Mouse (Mus musculus) limb, embryonic 12.5 days (tissue): ENCODE results near the gene Tcea3. TPM values are rescaled to one million over a fixed set of nuclear protein-coding genes. Genes with fewer than 3 reads are reported as not detected.
A peak's percentile ranks its signal among the peaks of the same experiment; 100 is the strongest.

Experiments
- ATAC-seq: fragments of 200-750 bp; cut with Nextera tagmentation; 2 replicates; pipeline ENCODE4 v1.8.0; 2017; ENCODE audit warnings: low read depth, moderate TSS enrichment; ENCODE audit not compliant: insufficient number of reproducible peaks, insufficient read depth, low FRiP score, low TSS enrichment
- H3K27ac ChIP-seq: fragments of 300-500 bp; sonication (generic); 2 replicates; pipeline ENCODE4 v1.5.1; 2016; ENCODE audit warnings: mild to moderate bottlenecking, moderate library complexity
- H3K27me3 ChIP-seq: fragments of 300-500 bp; sonication (generic); 2 replicates; pipeline ENCODE4 v1.6.1; 2016; ENCODE audit warnings: mild to moderate bottlenecking, moderate library complexity
- H3K36me3 ChIP-seq: fragments of 300-500 bp; sonication (generic); 2 replicates; pipeline ENCODE4 v1.6.1; 2016; ENCODE audit warnings: mild to moderate bottlenecking, moderate library complexity
- H3K4me1 ChIP-seq: fragments of 300-500 bp; sonication (generic); replicated peaks from 2 replicates; pipeline ENCODE4 v1.6.1; 2016
- H3K4me2 ChIP-seq: fragments of 300-500 bp; sonication (generic); 2 replicates; pipeline ENCODE4 v1.6.1; 2016; ENCODE audit warnings: mild to moderate bottlenecking, moderate library complexity
- H3K4me3 ChIP-seq: fragments of 300-500 bp; sonication (generic); replicated peaks from 2 replicates; pipeline ENCODE4 v1.5.1; 2016; ENCODE audit warnings: mild to moderate bottlenecking
- H3K9ac ChIP-seq: fragments of 300-500 bp; sonication (generic); replicated peaks from 2 replicates; pipeline ENCODE4 v1.6.1; 2016; ENCODE audit warnings: mild to moderate bottlenecking, moderate library complexity
- H3K9me3 ChIP-seq: fragments of 300-500 bp; sonication (generic); 2 replicates; pipeline ENCODE4 v1.6.1; 2016; ENCODE audit warnings: mild to moderate bottlenecking, moderate library complexity
- WGBS: fragments of 180-500 bp; shearing (Covaris S2); methylation state at CpG from one replicate; pipeline ENCODE4 v1.1.7; 2016; 5-methylcytosine and 5-hydroxymethylcytosine counted together
- polyA plus RNA-seq: library from polyadenylated mRNA; unstranded; fragments of >200 nt; fragmentation: Nextera tagmentation; extraction: Ambion mirVana; gene quantifications from 2 replicates; pipeline ENCODE4 v1.2.1, GENCODE M21; 2016

The Tcea3 gene
- polyA plus RNA-seq, result 5.0 and 5.2 TPM in 2 replicates

DNA sequence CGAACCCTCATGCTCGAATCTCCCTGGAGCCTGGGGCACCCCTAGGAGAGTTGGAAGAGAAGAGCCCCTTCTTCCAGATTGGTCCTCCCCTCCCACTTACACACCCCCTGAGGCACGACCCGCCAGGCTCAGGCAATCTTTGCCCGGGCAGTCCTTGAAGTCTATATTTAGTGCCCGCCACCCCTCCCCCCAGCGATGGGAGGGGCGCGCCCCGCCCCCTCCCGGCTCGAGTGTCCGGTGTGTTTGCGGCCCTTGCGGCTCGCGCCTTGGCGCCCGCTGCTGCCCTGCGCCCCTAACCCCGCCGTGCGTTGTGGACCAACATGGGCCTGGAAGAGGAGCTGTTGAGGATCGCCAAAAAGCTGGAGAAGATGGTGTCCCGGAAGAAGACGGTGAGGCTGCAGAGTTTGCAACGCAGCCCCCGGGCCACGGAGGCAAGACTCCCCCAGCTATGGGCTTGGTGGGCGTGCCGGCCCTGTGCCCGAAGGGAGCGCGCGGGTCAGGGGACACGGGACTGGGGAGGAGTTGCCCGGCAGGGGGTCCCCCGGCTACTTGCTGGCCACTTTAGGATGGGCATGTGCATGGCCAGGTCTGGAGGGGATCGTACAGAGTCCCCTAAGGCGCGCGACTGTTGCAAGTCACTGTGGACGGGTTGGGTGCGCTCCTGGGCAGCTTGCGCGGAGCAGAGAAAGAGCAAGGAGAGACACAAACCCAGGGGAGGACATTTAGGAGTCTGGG lies at the start of gene Tcea3:
Tcea3 (plus strand) TSS at position 1 of the 735 bp plus-strand sequence.
- no peak for ATAC-seq

GRCm38 (mm10) chr4:136198846-136199245 lies 48.7 kb upstream of the Tcea3 start:
- no peak overlapping the region for H3K9ac ChIP-seq
- H3K9me3 ChIP-seq, result no peaks in the 10 kb centered on the region
- H3K27me3 ChIP-seq, result peaks cover 4% of the 10 kb centered on the region; the same call in 1 of the 2 replicates
- no peak overlapping the region for H3K4me2 ChIP-seq
- H3K27ac ChIP-seq, result no peak overlapping the region
- peaks cover 10% of the 10 kb centered on the region for H3K4me1 ChIP-seq
- ATAC-seq, result no peak
- WGBS, result 81% methylated on average over 7 of the region's 7 CpGs
- peaks cover 4% of the 10 kb centered on the region for H3K36me3 ChIP-seq
- H3K4me3 ChIP-seq, result no peak overlapping the region

More for the DNA sequence above, at the start of gene Tcea3:
- H3K4me2 ChIP-seq, result peak within 1 kb of the TSS; percentile 96
- H3K36me3 ChIP-seq, result peaks cover 10% of the 10 kb centered on the region
- peak within 1 kb of the TSS; percentile 63 for H3K9ac ChIP-seq
- H3K4me3 ChIP-seq, result peak within 1 kb of the TSS; percentile 55
- H3K27me3 ChIP-seq, result peaks cover 89% of the 10 kb centered on the region
- no peak within 1 kb of the TSS for H3K27ac ChIP-seq
- WGBS, result under 1% methylated on average over 46 of the region's 46 CpGs
- H3K4me1 ChIP-seq, result peaks cover 42% of the 10 kb centered on the region
- H3K9me3 ChIP-seq, result no peaks in the 10 kb centered on the region

GRCm38 (mm10) chr4:136199562-136200292 lies 47.8 kb upstream of the Tcea3 start:
- Histone ChIP-seq H3K27me3 (peaks cover 4% of the 10 kb centered on the region; the same call in 1 of the 2 replicates), H3K27ac (no peak overlapping the region), H3K4me2 (no peak overlapping the region), H3K9me3 (no peaks in the 10 kb centered on the region), H3K36me3 (no peaks in the 10 kb centered on the region), H3K9ac (no peak overlapping the region), H3K4me1 (peaks cover 10% of the 10 kb centered on the region), H3K4me3 (no peak overlapping the region)
- ATAC-seq, result no peak
- 28% methylated on average over 9 of the region's 9 CpGs for WGBS

DNA sequence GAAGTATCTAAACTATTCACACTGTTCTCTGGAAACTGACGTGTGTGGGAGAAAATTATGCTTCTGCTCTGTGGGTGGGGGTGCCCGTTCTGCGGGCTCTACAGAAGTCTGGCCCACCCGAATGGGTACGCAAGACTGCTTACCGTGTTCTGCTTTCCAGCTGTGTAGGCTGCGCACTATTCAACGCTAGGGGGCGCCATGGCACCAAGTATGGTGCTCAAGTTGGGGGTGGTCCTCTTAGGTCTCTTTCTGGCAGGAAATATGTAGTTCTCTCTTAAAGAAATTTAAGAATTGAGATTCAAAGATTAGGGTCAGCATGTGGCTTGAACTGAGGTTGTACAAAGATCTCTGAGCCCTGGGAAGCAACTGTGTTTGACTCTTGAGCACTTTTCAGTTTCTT lies 45.0 kb upstream of the Tcea3 start:
- no peak overlapping the region for H3K4me3 ChIP-seq
- H3K4me2 ChIP-seq, result no peak overlapping the region
- no peaks in the 10 kb centered on the region for H3K9me3 ChIP-seq
- ATAC-seq, result no peak
- peaks cover 27% of the 10 kb centered on the region for H3K4me1 ChIP-seq
- H3K27me3 ChIP-seq, result peaks cover 8% of the 10 kb centered on the region; the same call in 1 of the 2 replicates
- H3K27ac ChIP-seq, result no peak overlapping the region
- H3K9ac ChIP-seq, result no peak overlapping the region
- no peaks in the 10 kb centered on the region for H3K36me3 ChIP-seq
- WGBS, result 4% methylated on average over 9 of the region's 9 CpGs

DNA sequence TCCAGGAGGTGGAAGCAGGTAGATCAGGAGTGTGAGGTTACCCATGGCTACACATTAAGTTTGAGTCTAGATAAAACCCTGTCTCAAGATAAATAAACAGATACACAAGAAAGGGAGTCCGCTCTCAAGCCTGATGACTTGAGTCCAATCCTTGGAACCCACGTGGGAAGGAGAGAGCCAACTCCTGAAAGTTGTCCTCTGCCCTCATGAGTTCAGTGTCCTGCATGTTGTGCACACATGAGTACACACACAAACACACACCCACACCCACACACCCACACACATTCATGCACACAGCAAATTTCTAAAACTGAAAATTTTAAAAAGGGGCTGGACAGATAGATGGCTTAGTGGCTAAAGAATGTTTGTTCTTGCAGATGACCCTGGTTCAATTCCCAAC lies 42.8 kb upstream of the Tcea3 start:
- H3K9me3 ChIP-seq, result no peaks in the 10 kb centered on the region
- WGBS, result 79% methylated on average over 2 of the region's 2 CpGs
- H3K4me1 ChIP-seq, result peaks cover 28% of the 10 kb centered on the region
- no peak for ATAC-seq
- no peak overlapping the region for H3K4me2 ChIP-seq
- no peak overlapping the region for H3K9ac ChIP-seq
- no peak overlapping the region for H3K27ac ChIP-seq
- no peaks in the 10 kb centered on the region for H3K36me3 ChIP-seq
- H3K4me3 ChIP-seq, result no peak overlapping the region
- H3K27me3 ChIP-seq, result peaks cover 21% of the 10 kb centered on the region; the same call in 1 of the 2 replicates

DNA sequence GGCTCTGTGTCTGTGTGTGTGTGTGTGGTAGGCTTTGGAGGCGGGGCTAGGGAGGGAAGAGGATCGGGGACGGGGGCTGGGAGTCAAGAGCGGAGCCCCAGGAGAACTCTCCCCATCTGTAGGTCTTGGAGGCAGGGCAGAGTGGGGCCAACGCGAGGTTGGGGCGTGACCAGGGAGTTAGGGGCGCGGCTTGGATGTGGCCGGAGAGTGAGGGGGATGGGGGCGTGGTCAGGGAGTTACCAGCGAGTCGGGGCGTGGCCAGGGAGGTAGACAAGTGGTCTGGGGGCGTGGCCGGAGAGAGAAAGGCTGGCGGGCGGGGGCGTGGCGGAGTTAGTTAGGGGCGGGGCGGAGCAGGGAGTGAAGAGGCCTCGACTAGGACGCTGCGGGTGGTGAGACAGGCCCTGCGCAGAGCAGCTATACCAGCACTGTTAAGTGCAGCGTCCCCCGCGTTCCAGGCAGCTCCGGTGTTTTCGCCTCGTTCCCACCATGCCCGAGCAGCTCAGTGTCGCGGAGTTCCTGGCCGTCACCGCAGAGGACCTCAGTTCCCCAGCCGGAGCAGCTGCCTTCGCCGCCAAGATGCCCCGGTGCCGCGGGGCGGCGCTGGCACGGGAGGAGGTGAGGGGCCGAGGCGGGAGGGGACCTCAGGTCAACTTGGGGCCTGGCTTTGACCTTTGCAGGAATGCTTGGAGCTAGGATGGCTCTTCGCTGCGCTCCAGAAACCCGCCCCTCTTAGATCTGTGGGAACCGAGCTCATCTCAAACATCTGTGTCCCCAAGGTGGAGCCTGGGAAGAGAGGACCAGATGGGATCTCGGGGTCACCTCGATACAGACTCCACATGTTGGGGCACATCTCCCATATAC lies 41.3 kb upstream of the Tcea3 start, which contains the start of gene Asap3:
Asap3 (plus strand) TSS at position 333 of the 861 bp plus-strand sequence.
- peaks cover 9% of the 10 kb centered on the region; the same call in 1 of the 2 replicates for H3K36me3 ChIP-seq
- H3K27ac ChIP-seq, result peak within 1 kb of the TSS; percentile 70
- peaks cover 21% of the 10 kb centered on the region; the same call in 1 of the 2 replicates for H3K27me3 ChIP-seq
- under 1% methylated on average over 54 of the region's 54 CpGs for WGBS
- H3K9me3 ChIP-seq, result no peaks in the 10 kb centered on the region
- H3K4me3 ChIP-seq, result peak within 1 kb of the TSS; percentile 67
- H3K4me2 ChIP-seq, result peak within 1 kb of the TSS; percentile 92
- peak within 1 kb of the TSS; percentile 77 for H3K9ac ChIP-seq
- ATAC-seq, result peak; percentile 90
- peaks cover 28% of the 10 kb centered on the region for H3K4me1 ChIP-seq

DNA sequence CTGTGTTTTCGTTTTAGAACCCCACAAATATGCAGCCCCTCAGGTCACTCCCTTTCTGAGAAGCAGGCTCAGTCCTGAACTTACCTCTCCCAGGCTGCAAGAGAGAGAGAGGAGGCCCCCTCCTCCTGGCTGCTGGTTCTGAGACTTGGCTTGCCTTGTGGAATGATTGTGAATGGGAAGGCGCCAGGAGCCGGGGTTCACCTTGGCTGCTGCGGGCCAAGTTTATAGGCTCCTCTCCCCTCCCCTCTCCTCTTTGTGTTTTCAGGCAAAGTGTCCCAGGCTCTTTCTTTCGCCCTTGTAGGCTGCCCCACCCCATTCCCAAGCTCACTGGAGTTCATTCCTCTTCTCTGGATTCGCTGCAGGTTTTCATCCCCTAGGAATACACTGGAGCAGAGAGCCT lies 40.6 kb upstream of the Tcea3 start:
- peaks cover 28% of the 10 kb centered on the region for H3K4me1 ChIP-seq
- ATAC-seq, result 0 out of 2 replicates have a peak, but pooled peaks have one; percentile 5
- H3K36me3 ChIP-seq, result peaks cover 9% of the 10 kb centered on the region; the same call in 1 of the 2 replicates
- H3K9ac ChIP-seq, result peak overlapping the region; percentile 77
- peaks cover 21% of the 10 kb centered on the region; the same call in 1 of the 2 replicates for H3K27me3 ChIP-seq
- 0 out of 2 replicates have a peak overlapping the region, but pooled peaks have one; percentile 70 for H3K27ac ChIP-seq
- peak overlapping the region; percentile 92 for H3K4me2 ChIP-seq
- H3K9me3 ChIP-seq, result no peaks in the 10 kb centered on the region
- 0% methylated on average over 6 of the region's 6 CpGs for WGBS
- H3K4me3 ChIP-seq, result peak overlapping the region; percentile 67

DNA sequence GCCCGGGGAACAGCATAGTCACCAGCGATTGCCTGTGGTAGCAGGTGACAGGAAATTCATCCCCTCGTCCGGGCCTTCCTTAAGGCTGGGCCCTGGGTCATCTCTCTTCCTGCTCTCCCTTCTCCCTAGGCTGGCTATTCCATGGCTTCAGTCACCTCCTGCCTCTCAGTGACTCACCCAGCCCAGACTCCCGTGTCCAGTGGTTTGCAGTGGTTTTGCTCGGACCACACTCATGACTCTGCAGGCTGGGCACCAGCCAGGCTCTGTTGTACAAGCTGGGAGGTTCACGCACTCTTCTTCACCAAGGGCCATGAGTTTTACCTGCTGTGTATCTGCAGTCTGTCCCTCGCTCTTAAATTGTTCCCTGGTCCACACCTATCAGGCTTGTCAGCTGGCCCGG lies 36.6 kb upstream of the Tcea3 start:
- Histone ChIP-seq H3K4me2 (no peak overlapping the region), H3K4me1 (peaks cover 16% of the 10 kb centered on the region), H3K4me3 (no peak overlapping the region), H3K27me3 (peaks cover 17% of the 10 kb centered on the region; the same call in 1 of the 2 replicates), H3K9ac (no peak overlapping the region), H3K27ac (no peak overlapping the region), H3K36me3 (peaks cover 12% of the 10 kb centered on the region; the same call in 1 of the 2 replicates), H3K9me3 (no peaks in the 10 kb centered on the region)
- ATAC-seq, result no peak
- WGBS, result 80% methylated on average over 9 of the region's 9 CpGs

- H3K4me3 ChIP-seq, result no peak overlapping the region
- 79% methylated on average over 7 of the region's 7 CpGs for WGBS
These were observed 33.9 kb upstream of the Tcea3 start for GRCm38 (mm10) chr4:136213629-136214028.

DNA sequence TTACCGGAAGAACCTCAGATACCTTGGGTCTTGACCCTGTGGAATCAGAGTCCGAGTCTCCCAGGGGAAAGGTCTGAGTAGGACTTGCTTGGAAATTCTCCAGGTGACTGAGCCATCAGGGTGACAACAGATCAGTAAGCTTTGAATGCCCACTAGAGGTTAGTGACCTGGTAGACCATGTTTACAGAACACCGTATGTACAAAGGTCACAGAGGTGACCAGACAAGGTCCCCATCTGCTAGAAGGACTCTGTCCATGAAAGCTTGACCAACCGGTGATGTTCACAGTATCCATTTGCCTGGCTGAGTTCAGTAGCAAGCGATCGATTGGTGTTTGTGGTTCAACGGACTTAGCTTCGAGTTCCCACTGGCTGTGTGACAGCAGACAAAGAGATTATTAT lies 32.7 kb upstream of the Tcea3 start:
- peaks cover 4% of the 10 kb centered on the region; the same call in 1 of the 2 replicates for H3K27me3 ChIP-seq
- peaks cover 29% of the 10 kb centered on the region for H3K4me1 ChIP-seq
- no peak overlapping the region for H3K27ac ChIP-seq
- H3K9me3 ChIP-seq, result no peaks in the 10 kb centered on the region
- no peak overlapping the region for H3K9ac ChIP-seq
- H3K36me3 ChIP-seq, result peaks cover 12% of the 10 kb centered on the region; the same call in 1 of the 2 replicates
- H3K4me2 ChIP-seq, result no peak overlapping the region
- 89% methylated on average over 8 of the region's 8 CpGs for WGBS
- no peak for ATAC-seq
- H3K4me3 ChIP-seq, result no peak overlapping the region

More at GRCm38 (mm10) chr4:136213629-136214028, 33.9 kb upstream of the Tcea3 start:
- no peak for ATAC-seq
- H3K27ac ChIP-seq, result no peak overlapping the region
- no peaks in the 10 kb centered on the region for H3K9me3 ChIP-seq
- H3K9ac ChIP-seq, result no peak overlapping the region
- peaks cover 9% of the 10 kb centered on the region; the same call in 1 of the 2 replicates for H3K27me3 ChIP-seq
- H3K4me2 ChIP-seq, result no peak overlapping the region
- H3K36me3 ChIP-seq, result peaks cover 12% of the 10 kb centered on the region; the same call in 1 of the 2 replicates
- H3K4me1 ChIP-seq, result peaks cover 17% of the 10 kb centered on the region
